Mouse (Mus musculus) central nervous system, embryonic 18 days (tissue): ENCODE measurements around the gene Gm21170. TPM values are rescaled to one million over a fixed set of nuclear protein-coding genes. Genes with fewer than 3 reads are reported as not detected.

Experiments used
- polyA plus RNA-seq: library from polyadenylated mRNA; depleted of rRNA; stranded (reverse); fragments of >200 nt; gene quantifications from 2 replicates; pipeline ENCODE4 v1.2.3, GENCODE M21; 2012; rRNA removed

The Gm21170 gene
- not detected in 2 replicates for polyA plus RNA-seq

GRCm38 (mm10) chrY:47690998-47691397, at the start of gene Gm21170:
TSS of gene Gm21170 (minus strand) at chrY:47691098.

Other genes starting within 250 kb of the Gm21170 start
- not detected in 2 replicates for gene Gm21256, start 240.1 kb downstream of the Gm21170 start, polyA plus RNA-seq